Mouse (Mus musculus) gastrocnemius, adult 18-20 months (tissue): ENCODE measurements around the gene Cpa5. TPM values are rescaled to one million over a fixed set of nuclear protein-coding genes. Genes with fewer than 3 reads are reported as not detected.

Experiments used
- DNase-seq: peaks from one replicate; pipeline ENCODE4 v3.0.0; 2021; ENCODE audit warnings: low spot score
- long read RNA-seq, 2 experiments: library from polyadenylated mRNA; stranded (forward); transcript quantifications; one replicate each; pipeline ENCODE4 v2.0.0; 2021
- total RNA-seq, 2 experiments: library from RNA; stranded (reverse); gene quantifications; 2 replicates each; pipeline ENCODE4 v1.2.3; 2021

The Cpa5 gene
- not detected for total RNA-seq
- long read RNA-seq, experiment 1: 0 reads
- long read RNA-seq, experiment 2: 0 reads

- DNase-seq: no peak
These were observed at the start of gene Cpa5 for GRCm38 (mm10) chr6:30610710-30611109. Cpa5 (plus strand) TSS chr6:30611010.

DNA sequence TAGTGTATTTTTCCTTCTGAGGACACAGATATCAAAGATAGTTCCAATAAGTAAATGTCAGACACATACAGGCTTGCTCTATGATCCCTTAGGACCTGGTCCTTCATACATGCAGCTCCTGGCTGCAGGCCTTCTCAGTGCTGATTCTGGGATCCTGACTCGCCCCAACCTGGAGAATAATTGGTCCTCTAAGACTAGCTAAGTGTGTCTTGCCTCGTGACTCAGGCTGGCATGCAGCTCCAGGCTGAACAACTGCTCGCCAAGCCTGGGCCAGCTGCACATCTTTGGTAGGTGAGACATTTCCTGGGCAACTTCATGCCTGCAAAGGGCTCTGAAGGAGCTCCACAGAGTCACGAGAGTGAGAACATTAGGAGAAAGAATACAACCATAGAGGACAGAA, 48.7 kb upstream of the Cpa5 start:
- no peak for DNase-seq

GRCm38 (mm10) chr6:30563575-30563974, 47.2 kb upstream of the Cpa5 start:
- no peak for DNase-seq

- DNase-seq: no peak
These were observed 46.8 kb upstream of the Cpa5 start for GRCm38 (mm10) chr6:30564051-30564450.

DNA sequence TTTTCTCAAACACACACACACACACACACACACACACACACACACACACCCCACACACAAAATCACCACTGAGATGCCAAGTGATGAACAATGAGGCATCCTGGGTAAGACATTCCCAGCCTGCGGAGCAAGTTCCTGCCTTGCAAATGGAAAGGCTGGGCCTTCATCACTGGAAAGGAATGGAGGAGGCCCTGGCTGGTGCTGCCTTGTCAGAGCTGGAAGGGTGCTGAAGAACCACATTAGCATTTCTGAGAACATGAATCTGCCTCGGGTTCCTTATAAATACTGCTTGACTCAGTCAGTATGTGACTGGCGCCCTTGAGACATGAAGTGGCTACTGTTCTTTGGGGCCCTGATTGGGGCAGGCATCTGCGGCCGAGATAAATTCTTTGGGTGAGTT, 42.7 kb upstream of the Cpa5 start, which contains the start of gene Cpa4:
TSS of gene Cpa4 (plus strand) at position 301 of the 400 bp plus-strand sequence.
- DNase-seq: no peak

DNA sequence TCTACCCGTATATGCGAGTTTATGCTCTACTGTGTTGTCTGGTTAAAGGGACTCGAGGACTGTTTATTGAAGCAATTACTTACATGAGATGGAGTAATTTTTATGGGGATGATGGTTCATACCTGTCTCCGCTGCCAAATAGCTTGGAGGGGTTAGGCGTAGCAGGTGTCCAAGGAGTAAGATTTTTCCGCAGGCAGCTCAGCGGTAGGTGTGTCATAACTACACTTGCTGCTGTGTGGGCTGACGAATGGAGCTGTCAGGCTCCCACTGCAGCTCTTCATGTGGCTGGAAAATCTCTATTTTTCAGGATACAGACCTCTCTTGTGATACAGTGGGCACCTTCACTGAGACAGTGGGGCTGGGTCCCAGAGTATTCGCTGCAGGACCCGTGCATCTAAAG, 41.5 kb upstream of the Cpa5 start:
- no peak for DNase-seq

- no peak for DNase-seq
These were observed 40.8 kb upstream of the Cpa5 start for GRCm38 (mm10) chr6:30570012-30570411.

DNA sequence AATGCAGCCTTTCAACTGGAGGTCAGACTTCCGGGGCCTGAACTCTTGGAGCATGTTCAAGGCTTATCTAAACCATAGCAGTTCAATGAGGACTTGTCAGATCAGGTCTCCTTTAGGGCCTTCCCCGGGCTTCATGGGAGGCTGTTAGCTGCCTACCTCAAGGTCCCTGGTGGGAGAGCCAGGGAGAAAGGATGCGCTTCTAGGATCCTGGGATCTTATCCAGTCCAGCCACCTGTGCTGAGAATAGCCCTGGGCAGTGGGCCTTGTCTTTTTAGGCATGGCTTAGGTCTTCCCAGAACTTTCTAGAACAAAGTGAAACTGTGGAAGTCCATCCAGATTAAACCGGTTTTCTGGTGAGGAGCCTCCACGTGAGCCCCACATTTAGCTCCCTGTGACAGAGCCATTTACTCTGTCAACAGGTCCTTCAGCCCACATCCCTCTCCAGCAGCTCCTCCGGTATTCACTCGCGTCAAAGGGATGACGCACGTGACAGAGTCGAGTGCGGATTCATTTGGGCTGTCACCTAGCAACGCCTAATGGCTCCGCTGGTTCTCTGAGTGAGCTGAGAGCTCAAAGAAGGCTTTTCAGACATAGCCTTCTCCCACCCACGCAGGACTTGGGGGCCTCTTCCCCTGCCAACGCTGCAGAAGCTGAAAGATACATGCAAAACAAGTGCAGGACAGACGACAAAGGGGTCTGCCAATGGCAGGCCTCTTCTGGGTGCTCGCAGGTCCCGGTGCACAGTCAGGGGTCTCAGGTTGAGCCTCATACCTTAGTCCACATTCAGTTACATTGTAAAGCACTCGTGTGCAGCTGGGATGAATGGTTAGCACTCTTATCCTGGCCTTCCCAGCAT, 38.1 kb upstream of the Cpa5 start:
- DNase-seq: no peak

- no peak for DNase-seq
These were observed 37.4 kb upstream of the Cpa5 start for GRCm38 (mm10) chr6:30573380-30573779.

DNA sequence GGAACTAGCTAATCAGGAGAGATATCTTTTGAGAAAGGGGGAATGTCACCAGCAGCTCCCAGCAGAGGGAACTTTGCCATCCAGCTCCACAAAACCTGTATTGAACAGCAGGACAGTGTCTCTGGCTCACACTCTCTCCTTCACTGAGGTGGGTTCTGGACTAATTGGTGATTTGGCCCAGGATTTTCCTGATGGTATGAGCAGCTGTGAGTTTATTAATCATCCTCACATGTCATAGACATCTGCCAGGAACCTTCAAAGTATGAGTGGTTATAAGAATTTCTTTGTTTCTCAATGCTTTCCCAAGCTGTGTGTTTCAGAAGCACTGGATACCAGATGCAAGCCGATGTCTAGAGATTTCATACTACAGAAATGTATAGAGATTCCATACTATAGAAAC, 35.9 kb upstream of the Cpa5 start:
- no peak for DNase-seq

DNA sequence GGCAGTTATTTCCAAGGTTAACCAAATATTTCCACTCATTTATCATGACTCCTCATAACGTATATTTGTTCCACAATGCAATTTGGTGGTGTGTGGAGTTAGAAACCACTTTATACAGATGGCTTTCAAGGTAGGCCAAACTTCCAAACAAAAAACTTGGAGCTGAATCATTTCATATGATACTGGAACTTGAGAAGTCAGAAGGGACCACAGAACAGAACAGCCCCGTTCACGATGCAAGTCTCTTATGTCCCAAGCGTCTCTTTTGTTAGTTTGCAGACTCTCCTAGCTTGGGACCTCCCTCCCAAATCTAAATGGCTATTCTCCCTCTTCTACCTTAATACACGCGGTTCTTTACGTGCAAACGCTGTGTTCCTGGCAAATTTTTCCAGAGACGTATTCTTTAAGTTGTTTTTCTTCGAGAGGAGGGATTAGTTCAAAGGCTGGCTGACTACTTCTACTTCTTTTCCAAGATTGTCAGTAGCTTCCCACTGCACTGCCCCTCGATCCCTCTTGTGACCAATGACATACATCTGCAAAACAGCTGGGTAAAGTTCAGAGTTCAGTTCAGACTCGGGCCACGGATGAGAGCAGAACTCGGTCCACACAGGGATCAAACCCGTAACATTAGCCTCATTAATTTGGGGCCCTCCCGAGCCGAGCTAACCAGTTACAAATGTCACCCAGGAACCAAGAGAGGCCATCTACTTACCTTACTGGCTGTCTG, 34.2 kb upstream of the Cpa5 start:
- DNase-seq: no peak

- no peak for DNase-seq
These were observed 30.6 kb upstream of the Cpa5 start for GRCm38 (mm10) chr6:30579961-30580840.

DNA sequence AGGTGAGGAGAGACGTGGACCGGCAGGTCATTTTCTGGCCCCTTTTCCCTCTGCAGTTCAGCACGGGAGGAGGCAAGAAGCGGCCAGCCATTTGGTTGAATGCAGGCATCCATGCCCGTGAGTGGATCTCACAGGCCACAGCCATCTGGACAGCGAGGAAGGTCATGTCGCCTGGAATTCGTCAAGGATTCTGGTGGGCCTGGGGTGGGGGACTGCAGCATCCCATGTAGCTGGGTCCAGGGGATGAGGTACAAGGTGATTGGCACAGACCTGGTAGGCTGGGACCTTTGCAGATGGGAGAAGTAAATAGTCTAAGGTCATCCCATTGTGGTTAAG, 30.0 kb upstream of the Cpa5 start:
- DNase-seq: no peak

DNA sequence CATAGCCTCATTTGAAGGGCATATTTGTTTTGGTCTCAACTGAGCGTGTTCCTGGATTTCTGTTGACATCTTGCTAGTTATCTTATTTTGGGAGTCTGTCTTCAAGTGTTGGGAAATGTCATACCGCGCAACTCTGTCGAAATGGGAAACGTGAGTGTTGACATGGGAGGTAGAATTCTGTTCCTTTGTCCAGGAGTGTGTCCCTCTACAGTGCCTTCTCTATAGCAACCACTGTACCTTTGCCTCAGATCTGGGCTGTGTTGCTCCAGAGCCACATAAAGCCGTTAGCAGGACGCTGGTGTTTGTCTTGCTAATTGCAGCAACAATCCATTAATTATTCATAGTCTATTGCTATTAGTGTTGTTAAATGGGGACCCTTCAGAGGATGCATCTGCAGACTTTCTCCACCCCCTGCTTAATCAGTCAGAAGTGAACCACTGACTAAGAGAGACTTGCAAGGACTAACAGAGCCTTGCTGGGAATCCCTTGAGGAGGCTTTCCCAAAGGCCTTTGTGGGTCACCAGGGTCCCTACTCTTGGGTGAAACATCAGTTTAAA, 23.8 kb upstream of the Cpa5 start:
- DNase-seq: no peak

DNA sequence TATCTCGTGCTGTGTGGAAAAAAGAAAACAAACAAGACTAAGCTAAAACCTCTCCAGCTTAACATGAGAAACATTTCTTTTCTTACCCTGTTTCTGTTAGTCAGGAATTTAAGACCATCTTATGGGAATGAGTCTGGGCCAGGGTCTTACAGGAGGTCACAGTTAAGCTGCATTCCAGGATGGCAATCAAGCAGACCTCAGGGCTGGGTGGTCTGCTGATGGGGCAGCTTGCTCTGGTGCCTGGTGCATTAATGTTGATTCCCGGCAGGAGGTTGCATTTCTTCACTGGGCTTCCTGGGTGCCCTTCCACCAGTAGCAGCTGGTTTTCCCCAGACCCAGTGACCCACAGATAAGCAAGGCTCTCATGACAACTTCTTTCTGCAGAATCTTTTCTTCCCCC, 21.0 kb upstream of the Cpa5 start:
- DNase-seq: no peak

DNA sequence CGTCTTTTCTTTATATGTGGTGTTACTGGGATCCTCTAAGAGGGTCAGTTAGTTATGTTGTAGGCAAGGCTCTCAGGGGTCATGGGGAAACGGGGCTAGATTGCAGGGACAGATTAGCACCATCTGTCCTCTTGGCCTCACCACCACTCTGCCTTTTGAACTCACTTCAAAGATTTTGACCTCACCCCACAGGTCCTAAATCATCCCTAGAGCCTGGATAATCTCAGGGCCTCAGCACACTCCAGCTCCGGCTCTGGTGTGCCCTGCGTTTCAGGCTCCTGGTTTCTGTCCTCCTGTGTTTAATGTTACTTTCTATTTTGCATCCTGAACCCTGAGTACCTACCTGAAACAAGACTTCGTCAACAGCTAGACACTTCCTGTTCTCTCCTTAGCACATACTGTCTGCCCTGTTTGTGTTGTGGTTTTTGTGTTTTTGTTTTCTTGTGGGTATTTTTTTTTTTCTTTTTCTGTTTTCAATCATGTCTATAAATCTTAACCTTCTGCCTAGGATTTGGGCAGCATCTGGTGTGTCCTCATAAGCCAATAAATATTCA, 18.9 kb upstream of the Cpa5 start:
- no peak for DNase-seq

- no peak for DNase-seq
These were observed 18.3 kb upstream of the Cpa5 start for GRCm38 (mm10) chr6:30592417-30592974.

DNA sequence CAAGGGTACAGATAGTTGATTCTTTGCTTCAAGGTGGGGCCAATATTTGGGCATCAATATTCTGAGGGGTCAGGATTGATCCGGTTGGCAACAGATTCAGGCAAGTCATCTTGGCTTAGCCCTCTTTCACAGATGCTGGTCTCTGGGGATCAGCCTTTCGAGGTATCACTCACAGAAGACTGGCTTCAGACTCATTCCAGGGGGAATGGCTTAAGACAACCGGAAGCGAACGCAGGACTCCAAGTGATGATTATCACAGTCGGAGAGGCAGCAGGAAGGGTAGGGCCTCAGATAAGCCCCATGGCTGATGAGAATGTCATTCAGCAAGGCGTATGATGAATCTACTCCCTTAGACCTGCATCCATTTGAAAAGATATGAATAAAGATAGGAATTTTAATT, 16.4 kb upstream of the Cpa5 start:
- DNase-seq: no peak

DNA sequence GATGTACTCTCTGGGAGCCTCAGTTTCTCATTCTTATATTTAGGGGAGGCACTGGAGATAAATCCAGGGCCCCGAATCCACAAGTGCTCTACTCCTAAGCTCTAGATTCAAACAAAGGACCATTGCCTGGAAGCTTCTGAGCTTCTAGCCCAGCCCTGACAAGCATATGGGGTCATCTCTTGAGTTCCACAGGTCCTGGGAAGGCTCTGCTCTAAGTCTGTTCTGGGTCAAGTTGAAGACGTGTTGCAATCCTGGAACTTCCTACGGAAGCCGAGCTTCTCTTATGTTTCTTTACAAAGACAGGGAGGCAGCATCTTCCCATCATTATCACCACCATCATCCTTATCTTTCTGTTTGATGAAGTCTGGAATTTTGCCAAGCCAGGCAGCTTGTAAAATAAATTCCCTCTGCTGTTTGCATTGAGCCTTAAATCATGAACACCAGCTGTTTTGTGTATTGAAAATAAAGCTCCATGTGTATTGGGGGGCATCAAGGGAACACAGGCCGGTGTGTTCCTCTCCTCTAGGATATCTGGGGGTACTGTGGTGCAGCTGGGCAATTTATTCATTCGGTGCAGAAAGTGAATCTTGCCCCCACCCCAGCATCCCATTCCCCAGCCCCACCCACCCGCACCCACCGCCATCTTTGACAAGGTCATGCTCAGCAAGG, 14.4 kb upstream of the Cpa5 start:
- no peak for DNase-seq

DNA sequence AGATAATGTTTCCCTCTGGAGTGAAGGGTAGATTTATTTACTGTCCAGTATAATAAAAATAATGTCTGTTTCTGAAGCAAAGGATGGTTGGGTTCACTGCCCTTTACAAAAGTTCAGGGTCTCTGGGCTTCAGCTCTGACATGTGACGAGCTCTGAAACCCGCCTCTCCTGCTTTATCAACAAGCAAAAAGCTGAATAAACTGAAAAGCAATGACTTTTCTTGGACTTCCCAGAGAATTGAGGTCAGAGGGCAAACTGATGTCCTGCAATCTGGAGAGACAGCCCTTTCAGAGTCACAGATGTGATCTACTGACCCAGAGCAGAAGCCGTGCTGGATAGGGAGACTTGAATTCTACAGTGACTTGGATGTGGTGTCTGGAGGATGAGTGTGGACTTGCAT, 10.8 kb upstream of the Cpa5 start:
- DNase-seq: no peak
